Comparison of ENCODE assay signal across 8 mouse cellular contexts in genomic region chr12:28589090-28589868, GRCm38 (mm10). TPM values are rescaled to one million over a fixed set of nuclear protein-coding genes. Genes with fewer than 3 reads are reported as not detected.
A peak's percentile ranks its signal among the peaks of the same experiment; 100 is the strongest.
DNase-seq lines count a peak whose midpoint lies in the region; ATAC-seq lines count a peak whose summit lies in the region.

No protein-coding gene starts in this region.

- ATAC-seq in monocyte, adult 5-6 weeks (replicated peaks; ENCODE audit: insufficient number of reproducible peaks, low FRiP score, low TSS enrichment, poor library complexity, severe bottlenecking) = no peak
- ATAC-seq in granulocyte monocyte progenitor cell, adult 5-6 weeks (replicated peaks; ENCODE audit: poor library complexity, severe bottlenecking) = peak; percentile 92
- ATAC-seq in midbrain, embryonic 12.5 days (ENCODE audit: low FRiP score, low read depth) = peak; percentile 90

- H3K27ac ChIP-seq in midbrain, embryonic 12.5 days (replicated peaks) = peak overlapping the region; percentile 30; the same call in 1 of the 2 replicates

- peaks cover 18% of the 10 kb centered on the region for H3K27me3 ChIP-seq in midbrain, embryonic 12.5 days

- intact Hi-C loops in left cerebral cortex, postnatal 4 days (cut with DNase I) = no loop called here

- peak; percentile 4 to 8 for DNase-seq in monocyte, adult 2 months (ENCODE audit: low read depth in 1 of 2, low spot score in 2 of 2)
- peak; percentile 86 for DNase-seq in embryo, embryonic 9.5 days (ENCODE audit: extremely low spot score)
- peak; percentile 74 for DNase-seq in kidney, adult 11 months
- peak; percentile 91 for DNase-seq in left cerebral cortex, postnatal 4 days
- DNase-seq in spleen, adult 12 weeks (ENCODE audit: low spot score) = peak; percentile 28

- peak overlapping the region; percentile 54 for H3K9ac ChIP-seq in midbrain, embryonic 12.5 days (replicated peaks)

- H3K4me3 ChIP-seq in midbrain, embryonic 12.5 days = peak overlapping the region; percentile 41

- H3K4me1 ChIP-seq in midbrain, embryonic 12.5 days = peaks cover 9% of the 10 kb centered on the region; the same call in 1 of the 2 replicates

- H3K36me3 ChIP-seq in midbrain, embryonic 12.5 days = no peaks in the 10 kb centered on the region

- 10% methylated on average over 23 of the region's 24 CpGs for WGBS in midbrain, embryonic 12.5 days

- no peaks in the 10 kb centered on the region for H3K9me3 ChIP-seq in midbrain, embryonic 12.5 days

- peak overlapping the region; percentile 67 for H3K4me2 ChIP-seq in midbrain, embryonic 12.5 days (replicated peaks)

RNA-seq across cellular contexts. Expression of gene Allc, which starts 7.0 kb away (rescaled TPM):
- total RNA-seq in monocyte, adult 5-6 weeks (2017) = 1.6 TPM in 1 of 3 replicates, not detected in the others
- not detected in 2 replicates for total RNA-seq in granulocyte monocyte progenitor cell, adult 5-6 weeks (2014; fragmentation: Nextera tagmentation)
- not detected in 2 replicates for total RNA-seq in granulocyte monocyte progenitor cell, adult 5-6 weeks (2017)
- under 1 TPM; 0.54 to 0.66 TPM for total RNA-seq in left cerebral cortex, postnatal 4 days (2021)
- polyA plus RNA-seq in midbrain, embryonic 12.5 days (2016; fragmentation: Nextera tagmentation; extraction: Ambion mirVana) = not detected in 2 replicates

RNA-seq across cellular contexts. Expression of gene Colec11, which starts 33.9 kb away (rescaled TPM):
- total RNA-seq in monocyte, adult 5-6 weeks (2017) = not detected in 3 replicates
- not detected in 2 replicates for total RNA-seq in granulocyte monocyte progenitor cell, adult 5-6 weeks (2014; fragmentation: Nextera tagmentation)
- 0.62 TPM in 1 of 2 replicates, not detected in the other for total RNA-seq in granulocyte monocyte progenitor cell, adult 5-6 weeks (2017)
- total RNA-seq in left cerebral cortex, postnatal 4 days (2021) = under 1 TPM; 0.26 to 0.77 TPM
- polyA plus RNA-seq in midbrain, embryonic 12.5 days (2016; fragmentation: Nextera tagmentation; extraction: Ambion mirVana) = 0.17 TPM in 1 of 2 replicates, not detected in the other

RNA-seq across cellular contexts. Expression of gene Dcdc2c, which starts 37.1 kb away (rescaled TPM):
- 0.39 TPM in 1 of 3 replicates, not detected in the others for total RNA-seq in monocyte, adult 5-6 weeks (2017)
- not detected in 2 replicates for total RNA-seq in granulocyte monocyte progenitor cell, adult 5-6 weeks (2014; fragmentation: Nextera tagmentation)
- 0.34 and 0.62 TPM in 2 replicates for total RNA-seq in granulocyte monocyte progenitor cell, adult 5-6 weeks (2017)
- under 1 TPM; 0.70 to 0.74 TPM for total RNA-seq in left cerebral cortex, postnatal 4 days (2021)
- 0.20 TPM in 1 of 2 replicates, not detected in the other for polyA plus RNA-seq in midbrain, embryonic 12.5 days (2016; fragmentation: Nextera tagmentation; extraction: Ambion mirVana)

RNA-seq across cellular contexts. Expression of gene Rps7, which starts 46.5 kb away (rescaled TPM):
- 1,908 to 2,689 TPM (median 2,348 TPM) in 3 replicates for total RNA-seq in monocyte, adult 5-6 weeks (2017)
- 3,179 and 3,718 TPM in 2 replicates for total RNA-seq in granulocyte monocyte progenitor cell, adult 5-6 weeks (2014; fragmentation: Nextera tagmentation)
- total RNA-seq in granulocyte monocyte progenitor cell, adult 5-6 weeks (2017) = 5,371 and 5,776 TPM in 2 replicates
- total RNA-seq in left cerebral cortex, postnatal 4 days (2021) = 100 to 1,000 TPM; 462 to 484 TPM
- polyA plus RNA-seq in midbrain, embryonic 12.5 days (2016; fragmentation: Nextera tagmentation; extraction: Ambion mirVana) = 607 and 611 TPM in 2 replicates

Comparison
In these comparisons a context has a peak if more than half of its experiments do, and no peak if none do; other contexts are left out.
1. DNase-seq: peak in every context shown above with its lines; median percentile 91 in left cerebral cortex, postnatal 4 days; 86 in embryo, embryonic 9.5 days; 74 in kidney, adult 11 months; 28 in spleen, adult 12 weeks; 6 in monocyte, adult 2 months.